Mouse (Mus musculus) E14TG2a.4 (cell line): ENCODE results near the gene Bud23.

Experiments used
- H3K27me3 ChIP-seq: 2 replicates; pipeline ENCODE4 v1.6.1; 2014; ENCODE audit warnings: low read length, control low read depth; ENCODE audit not compliant: insufficient read depth
- H3K36me3 ChIP-seq: 2 replicates; pipeline ENCODE4 v1.6.1; 2014; ENCODE audit warnings: low read length, control low read depth; ENCODE audit not compliant: insufficient read depth
- H3K4me1 ChIP-seq: replicated peaks from 2 replicates; pipeline ENCODE4 v1.6.1; 2014; ENCODE audit warnings: low read depth, low read length, control low read depth
- H3K4me3 ChIP-seq: replicated peaks from 2 replicates; pipeline ENCODE4 v1.5.1; 2014; ENCODE audit warnings: mild to moderate bottlenecking, low read length
- H3K9me3 ChIP-seq: 2 replicates; pipeline ENCODE4 v1.6.1; 2014; ENCODE audit warnings: low read length, control low read depth
- CTCF ChIP-seq: conservative IDR thresholded peaks from 2 replicates; pipeline ENCODE4 v1.5.1; 2014; ENCODE audit warnings: low read length
- NANOG ChIP-seq: IDR thresholded peaks from 2 replicates; pipeline ENCODE4 v1.6.1; 2014; ENCODE audit warnings: borderline replicate concordance, low read length, mixed read lengths
- POU5F1 ChIP-seq: IDR thresholded peaks from 2 replicates; pipeline ENCODE4 v1.6.1; 2014; ENCODE audit warnings: low read length, borderline replicate concordance

Bud23 gene

DNA sequence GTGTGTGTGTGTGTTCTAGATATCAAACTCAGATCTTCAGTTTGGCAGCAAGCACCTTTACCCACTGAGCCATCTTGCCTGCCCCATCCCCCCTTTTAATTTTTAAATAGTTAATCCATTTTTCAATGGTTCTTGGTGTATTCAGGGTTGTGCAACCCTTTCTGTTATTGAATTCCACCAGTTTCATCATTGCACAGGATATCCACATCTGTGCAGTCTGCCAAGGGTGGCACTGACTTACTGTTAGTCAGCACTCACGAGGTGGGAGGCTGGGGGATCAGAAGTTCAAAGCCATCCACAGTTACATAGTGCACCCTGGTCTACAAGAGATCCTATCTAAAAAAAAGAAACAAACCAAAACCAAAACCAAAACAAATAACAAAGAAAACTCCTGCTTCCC is 36.2 kb upstream of the Bud23 start:
- no peaks in the 10 kb centered on the region for H3K9me3 ChIP-seq
- no peak overlapping the region for H3K4me3 ChIP-seq
- peaks cover 41% of the 10 kb centered on the region for H3K27me3 ChIP-seq
- TF ChIP-seq CTCF (no peak), POU5F1 (no peak), NANOG (no peak)
- H3K4me1 ChIP-seq, result no peaks in the 10 kb centered on the region
- no peaks in the 10 kb centered on the region for H3K36me3 ChIP-seq

DNA sequence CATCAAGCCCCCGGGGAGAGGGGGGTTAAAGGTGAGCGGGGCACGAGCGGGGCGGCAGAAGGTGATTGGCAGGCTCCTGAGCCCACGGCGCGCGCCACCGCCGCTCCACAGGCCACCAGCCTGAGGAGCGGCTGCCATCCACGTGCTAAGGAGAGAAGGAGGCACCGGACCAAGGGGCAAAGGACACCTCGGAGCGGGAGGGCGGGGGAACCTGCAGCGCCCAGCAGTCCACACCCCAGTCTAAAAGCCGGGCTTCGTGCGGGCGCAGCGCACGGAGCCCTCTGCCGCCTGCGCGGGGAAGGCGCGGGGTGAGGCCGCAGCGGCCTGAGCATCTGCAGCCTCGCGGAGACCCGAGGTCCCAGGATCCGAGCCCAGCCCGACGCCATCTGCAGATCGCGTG is 24.9 kb upstream of the Bud23 start, which contains the start of gene Mlxipl:
TSS of gene Mlxipl (plus strand) at position 238 of the 400 bp plus-strand sequence.
- TF ChIP-seq CTCF (no peak), NANOG (no peak)
- peak within 1 kb of the TSS; percentile 69 for H3K4me3 ChIP-seq
- peaks cover 28% of the 10 kb centered on the region for H3K4me1 ChIP-seq
- peaks cover 87% of the 10 kb centered on the region for H3K27me3 ChIP-seq
- no peaks in the 10 kb centered on the region for H3K36me3 ChIP-seq
- 0 out of 2 replicates have a peak, but pooled peaks cover 5% of the 10 kb centered on the region for H3K9me3 ChIP-seq

DNA sequence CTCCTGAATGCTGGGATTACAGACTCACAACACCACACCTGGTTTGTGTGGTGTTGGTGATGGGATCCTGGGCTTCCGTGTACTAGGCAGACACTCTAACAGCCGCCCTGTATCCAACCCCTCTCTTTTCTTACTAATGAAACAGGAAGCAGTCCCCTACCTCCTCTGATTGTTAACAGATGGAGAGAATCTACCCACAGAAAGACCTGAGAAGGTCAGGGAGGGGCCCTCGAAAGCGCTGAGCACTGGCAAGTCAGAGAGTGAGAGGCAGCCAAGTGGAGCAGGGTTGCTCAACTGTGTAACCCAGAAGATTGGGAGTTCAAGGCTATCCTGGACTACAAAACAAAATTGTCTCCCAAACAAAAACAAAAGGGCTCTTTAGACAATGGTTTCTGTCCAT is 22.1 kb upstream of the Bud23 start:
- 0 out of 2 replicates have a peak, but pooled peaks cover 5% of the 10 kb centered on the region for H3K9me3 ChIP-seq
- no peak overlapping the region for H3K4me3 ChIP-seq
- no peak for TF ChIP-seq CTCF
- TF ChIP-seq POU5F1, result no peak
- no peak for TF ChIP-seq NANOG

DNA sequence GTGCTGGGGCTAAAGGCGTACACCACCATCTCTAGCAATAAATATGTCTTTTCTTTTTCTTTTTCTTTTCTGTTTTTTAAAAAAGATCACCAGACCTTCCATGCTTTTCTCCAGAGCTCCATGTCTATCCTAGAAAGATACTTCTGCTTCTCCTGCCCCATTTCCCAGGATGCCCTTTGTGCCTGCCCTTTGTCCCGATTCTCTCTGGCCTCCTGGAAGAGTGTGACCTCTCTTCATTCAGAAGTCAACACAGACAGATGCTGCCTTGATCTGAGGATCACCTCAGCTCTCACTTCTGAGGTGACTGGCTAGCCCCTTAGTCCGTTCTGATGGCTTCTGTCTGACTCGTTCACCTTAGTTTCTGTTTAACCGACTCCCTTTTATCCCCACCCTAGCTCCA is 15.8 kb upstream of the Bud23 start:
- H3K27me3 ChIP-seq, result peaks cover 62% of the 10 kb centered on the region
- H3K36me3 ChIP-seq, result no peaks in the 10 kb centered on the region
- no peak overlapping the region for H3K4me3 ChIP-seq
- H3K4me1 ChIP-seq, result peaks cover 26% of the 10 kb centered on the region
- H3K9me3 ChIP-seq, result peaks cover 5% of the 10 kb centered on the region; the same call in 1 of the 2 replicates
- TF ChIP-seq POU5F1 (no peak), CTCF (no peak), NANOG (no peak)

More for the DNA sequence above, 22.1 kb upstream of the Bud23 start:
- Histone ChIP-seq H3K27me3 (peaks cover 83% of the 10 kb centered on the region), H3K4me1 (peaks cover 10% of the 10 kb centered on the region), H3K36me3 (no peaks in the 10 kb centered on the region)

DNA sequence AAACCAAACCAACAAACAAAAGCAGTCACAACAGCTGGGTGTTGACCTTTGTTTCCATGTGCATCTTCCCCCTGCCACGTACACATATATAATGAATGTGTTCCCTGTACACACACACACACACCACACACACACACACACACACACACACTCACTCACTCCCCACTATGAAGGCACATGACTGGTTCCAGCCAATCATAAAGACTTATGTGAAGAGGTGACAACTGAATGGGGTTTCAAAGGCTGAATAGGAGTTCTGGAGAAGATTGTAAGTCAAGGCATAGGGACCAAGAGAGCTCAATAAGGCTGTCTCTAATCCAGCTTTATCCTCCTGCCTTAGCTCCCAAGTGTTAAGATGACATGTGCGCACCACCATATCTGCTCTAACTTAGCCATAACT is 14.8 kb upstream of the Bud23 start:
- no peaks in the 10 kb centered on the region for H3K36me3 ChIP-seq
- H3K9me3 ChIP-seq, result peaks cover 5% of the 10 kb centered on the region; the same call in 1 of the 2 replicates
- H3K4me3 ChIP-seq, result no peak overlapping the region
- no peak for TF ChIP-seq NANOG
- TF ChIP-seq CTCF, result no peak
- TF ChIP-seq POU5F1, result no peak
- peaks cover 30% of the 10 kb centered on the region for H3K4me1 ChIP-seq
- H3K27me3 ChIP-seq, result peaks cover 52% of the 10 kb centered on the region

DNA sequence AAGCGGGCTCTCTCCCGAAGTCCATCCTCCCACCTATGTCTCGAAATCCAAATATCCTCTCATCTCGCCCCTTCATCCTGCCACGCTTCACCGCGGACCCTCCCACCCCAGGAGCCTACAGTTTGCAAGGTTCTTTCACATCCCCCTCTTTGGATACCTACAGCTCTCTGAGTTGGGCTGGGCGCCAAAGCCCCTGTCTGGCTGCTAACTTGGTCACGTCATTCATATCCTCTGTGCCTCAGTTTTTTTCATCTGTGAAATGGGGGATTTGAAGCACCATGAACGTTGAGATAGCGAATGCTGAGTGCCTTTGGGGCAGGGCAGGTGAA is 13.7 kb upstream of the Bud23 start:
- peaks cover 40% of the 10 kb centered on the region for H3K4me1 ChIP-seq
- peaks cover 48% of the 10 kb centered on the region for H3K27me3 ChIP-seq
- TF ChIP-seq POU5F1 (no peak), CTCF (no peak), NANOG (no peak)
- peaks cover 5% of the 10 kb centered on the region; the same call in 1 of the 2 replicates for H3K9me3 ChIP-seq
- peak overlapping the region; percentile 89 for H3K4me3 ChIP-seq
- H3K36me3 ChIP-seq, result no peaks in the 10 kb centered on the region

DNA sequence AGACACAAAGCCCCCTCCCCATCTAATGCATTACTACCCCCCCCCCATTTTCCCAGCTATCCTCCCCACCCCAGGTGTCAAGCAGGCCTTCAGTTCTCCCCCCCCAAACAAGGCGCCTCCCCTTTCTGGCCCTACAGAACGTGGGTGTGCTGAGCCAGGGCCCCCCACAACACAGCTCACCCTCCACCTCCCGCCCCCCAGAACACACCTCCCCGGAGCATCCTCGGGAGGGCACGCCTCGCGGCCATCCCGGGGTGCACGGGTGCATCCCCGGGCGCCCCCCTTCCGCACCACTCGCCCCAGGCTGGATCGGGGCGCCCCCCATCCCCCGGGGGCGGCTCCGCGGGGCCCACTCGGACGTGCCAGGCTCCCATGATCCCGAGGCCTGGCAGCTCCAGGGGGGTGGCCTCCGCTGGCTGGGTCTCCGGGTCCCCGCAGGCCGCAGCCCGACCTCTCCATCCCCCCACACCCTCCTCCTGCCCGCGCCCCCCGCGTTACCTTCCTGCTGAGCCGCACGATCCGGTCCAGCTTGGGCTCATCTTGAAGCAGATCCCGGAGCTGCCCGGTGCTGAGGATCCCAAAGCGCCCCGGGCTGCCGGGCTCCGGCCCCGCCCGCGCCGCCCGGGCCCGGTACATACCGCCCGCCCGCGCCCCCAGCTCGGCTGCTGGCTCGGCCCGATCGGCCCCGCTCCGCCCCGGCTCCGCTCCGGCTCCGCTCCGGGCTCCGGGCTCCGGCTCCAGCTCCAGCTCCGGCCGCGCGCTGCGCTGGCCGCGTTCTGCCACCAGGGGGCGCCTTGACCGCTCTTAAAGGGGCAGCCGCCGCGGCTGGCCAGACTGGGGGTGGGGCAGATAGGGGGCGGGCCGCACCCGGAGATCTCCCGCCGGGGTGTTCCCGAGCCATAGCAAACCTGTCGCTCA is 13.1 kb upstream of the Bud23 start, which contains the start of gene Vps37d:
TSS of gene Vps37d (minus strand) at position 703 of the 918 bp plus-strand sequence.
- TF ChIP-seq CTCF (no peak), POU5F1 (no peak), NANOG (no peak)
- peaks cover 5% of the 10 kb centered on the region; the same call in 1 of the 2 replicates for H3K9me3 ChIP-seq
- peaks cover 46% of the 10 kb centered on the region for H3K4me1 ChIP-seq
- H3K36me3 ChIP-seq, result no peaks in the 10 kb centered on the region
- peak within 1 kb of the TSS; percentile 89 for H3K4me3 ChIP-seq
- peaks cover 47% of the 10 kb centered on the region for H3K27me3 ChIP-seq

DNA sequence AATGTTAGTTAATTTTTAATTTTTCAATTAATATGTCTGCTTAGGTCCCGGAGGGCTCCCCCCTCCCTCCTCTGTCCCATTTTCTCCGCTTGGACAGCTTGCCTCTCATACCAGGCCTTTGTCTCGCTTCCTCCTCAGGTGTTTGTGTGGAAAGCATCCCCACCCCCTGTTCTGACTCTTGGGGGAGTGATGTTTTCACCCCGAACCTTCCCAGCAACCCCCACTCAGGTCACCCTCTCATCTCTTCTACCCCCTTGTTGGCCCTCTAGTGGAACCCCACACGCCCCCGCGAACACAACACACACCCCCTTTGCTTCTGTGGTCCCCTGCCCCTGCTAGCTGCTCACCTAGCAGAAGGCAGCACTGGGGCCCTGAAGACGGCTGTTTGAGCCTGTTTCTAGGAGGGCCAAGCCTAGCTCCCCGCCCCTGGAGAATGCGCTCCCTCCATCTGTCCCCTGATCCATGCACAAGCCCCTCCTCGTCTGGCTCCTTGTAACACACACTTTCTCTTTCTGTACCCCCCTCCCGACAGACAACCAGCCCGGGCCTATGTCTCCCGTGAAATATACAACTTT is 12.3 kb upstream of the Bud23 start:
- H3K4me3 ChIP-seq, result peak overlapping the region; percentile 89
- peaks cover 5% of the 10 kb centered on the region; the same call in 1 of the 2 replicates for H3K9me3 ChIP-seq
- no peaks in the 10 kb centered on the region for H3K36me3 ChIP-seq
- H3K4me1 ChIP-seq, result peaks cover 54% of the 10 kb centered on the region
- H3K27me3 ChIP-seq, result peaks cover 45% of the 10 kb centered on the region
- TF ChIP-seq NANOG, result no peak
- TF ChIP-seq CTCF, result no peak
- TF ChIP-seq POU5F1, result no peak
